In genomic region chr6:120211536-120211935, GRCm38 (mm10) we compare ENCODE assay signal across 11 mouse cellular contexts.
"Had no signal": no experiment of that assay in that cellular context is flagged by ENCODE, and none has a peak within 500 bp of the region (broad histone marks: within the 10 kb centered on the region; RNA-seq: fewer than 3 reads in every experiment).

No protein-coding gene starts in this region.

- H3K9me3 ChIP-seq: limb, embryonic 13.5 days; lung, embryonic 15.5 days; midbrain, embryonic 13.5 days had no signal

- H3K4me1 ChIP-seq: limb, embryonic 13.5 days; lung, embryonic 15.5 days; midbrain, embryonic 13.5 days had no signal

- ATAC-seq: midbrain, embryonic 13.5 days had no signal

- H3K9ac ChIP-seq: limb, embryonic 13.5 days; lung, embryonic 15.5 days; midbrain, embryonic 13.5 days had no signal

- H3K27ac ChIP-seq: layer of hippocampus, adult 2 months; limb, embryonic 13.5 days; lung, embryonic 15.5 days; macrophage; midbrain, embryonic 13.5 days had no signal

- H3K36me3 ChIP-seq: limb, embryonic 13.5 days; lung, embryonic 15.5 days; midbrain, embryonic 13.5 days had no signal

- H3K27me3 ChIP-seq: limb, embryonic 13.5 days; lung, embryonic 15.5 days; midbrain, embryonic 13.5 days had no signal

- H3K4me3 ChIP-seq: layer of hippocampus, adult 2 months; limb, embryonic 13.5 days; lung, embryonic 15.5 days; midbrain, embryonic 13.5 days had no signal

- DNase-seq: kidney, postnatal 10 days; kidney, postnatal 4 days; left cerebral cortex, postnatal 4 days; lung, postnatal 14 days; right cerebral cortex, postnatal 14 days; thymus, postnatal 14 days had no signal

- H3K4me2 ChIP-seq: limb, embryonic 13.5 days; lung, embryonic 15.5 days; midbrain, embryonic 13.5 days had no signal
